Mouse (Mus musculus) right cerebral cortex, postnatal 25 days (tissue): ENCODE measurements around the gene H2al3.

Source experiments
- DNase-seq: peaks from one replicate; pipeline ENCODE4 v3.0.0; 2022

H2al3 gene

GRCm38 (mm10) chrX:9849403-9849802 lies at the start of gene H2al3:
Gene H2al3 (plus strand): TSS chrX:9849703.
- no peak for DNase-seq

GRCm38 (mm10) chrX:9810101-9810500 lies 39.4 kb upstream of the H2al3 start:
- DNase-seq: no peak

- DNase-seq: no peak
Observed at GRCm38 (mm10) chrX:9812469-9812868, 37.0 kb upstream of the H2al3 start.

GRCm38 (mm10) chrX:9834779-9835178 lies 14.7 kb upstream of the H2al3 start:
- DNase-seq: no peak

GRCm38 (mm10) chrX:9846628-9847027 lies 2.9 kb upstream of the H2al3 start, which contains the start of gene Hypm:
Gene Hypm (plus strand): TSS chrX:9846928.
- no peak for DNase-seq

- no peak for DNase-seq
Observed at GRCm38 (mm10) chrX:9861859-9862258, 12.4 kb downstream of the H2al3 start.

DNA sequence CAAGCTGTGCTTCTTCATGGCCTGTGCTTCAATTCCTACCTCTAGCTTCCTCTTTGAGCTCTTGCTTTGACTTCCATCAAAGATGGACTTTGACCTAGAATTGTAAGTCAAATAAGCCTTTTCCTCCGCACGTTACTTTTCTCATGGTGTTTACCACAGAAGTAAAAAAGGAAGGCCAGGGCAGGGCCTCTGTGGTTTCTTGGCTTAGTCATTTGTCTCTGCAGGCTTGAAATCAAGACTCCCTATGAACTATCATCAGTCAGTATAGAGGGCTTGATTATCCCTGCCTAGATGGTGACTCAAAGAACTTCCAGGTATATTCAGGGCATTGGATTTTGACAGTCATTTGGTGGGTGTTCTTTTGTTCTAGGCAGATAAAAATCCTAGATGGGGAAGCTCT lies 26.0 kb downstream of the H2al3 start:
- DNase-seq: no peak

DNA sequence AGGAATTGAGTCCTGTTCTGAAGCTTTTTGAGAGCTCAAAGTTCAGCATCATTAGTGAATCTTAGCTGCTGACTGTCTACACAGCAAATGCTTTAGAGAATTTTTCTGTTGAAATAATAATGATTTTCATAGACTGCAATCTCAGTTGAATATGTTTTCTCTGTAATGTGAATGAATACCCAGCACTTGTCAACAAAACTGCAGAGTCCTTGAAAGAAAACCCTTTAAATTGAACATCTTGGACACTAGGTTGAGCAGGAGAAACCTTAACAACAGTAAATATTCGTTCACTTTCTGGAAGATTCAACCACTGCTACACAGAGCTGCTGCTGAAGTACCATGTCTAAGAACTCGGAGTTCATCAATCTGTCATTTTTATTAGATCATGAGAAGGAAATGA lies 35.8 kb downstream of the H2al3 start, which contains the start of gene Sytl5:
Gene Sytl5 (plus strand): TSS at position 301 of the 400 bp plus-strand sequence.
- DNase-seq: no peak
